Mouse (Mus musculus) intestine, embryonic 14.5 days (tissue): ENCODE measurements around the gene Mettl7a2. TPM values are rescaled to one million over a fixed set of nuclear protein-coding genes. Genes with fewer than 3 reads are reported as not detected.
"Not testable (repeated sequence)": the region's sequence is repeated elsewhere in the genome, so short reads cannot be mapped to it uniquely, and the experiment has no call there.

ENCODE experiments used
- ATAC-seq: fragments of 200-750 bp; cut with Nextera tagmentation; replicated peaks from 2 replicates; pipeline ENCODE4 v1.8.0; 2017; ENCODE audit warnings: low read depth, moderate number of reproducible peaks, moderate TSS enrichment, moderate library complexity; ENCODE audit not compliant: low FRiP score, low TSS enrichment
- DNase-seq: peaks from one replicate; pipeline ENCODE4 v3.0.0-alpha.2; 2018; ENCODE audit warnings: low spot score
- H3K27ac ChIP-seq: fragments of 300-500 bp; sonication (generic); 2 replicates; pipeline ENCODE4 v1.5.1; 2014; ENCODE audit warnings: low read depth, mild to moderate bottlenecking, control low read depth
- H3K27me3 ChIP-seq: fragments of 300-500 bp; sonication (generic); replicated peaks from 2 replicates; pipeline ENCODE4 v1.6.1; 2014; ENCODE audit warnings: low read length, control low read depth; ENCODE audit not compliant: control insufficient read depth, insufficient read depth
- H3K36me3 ChIP-seq: fragments of 300-500 bp; sonication (generic); 2 replicates; pipeline ENCODE4 v1.6.1; 2014; ENCODE audit warnings: low read length, control low read depth; ENCODE audit not compliant: control insufficient read depth, insufficient read depth
- H3K4me1 ChIP-seq: fragments of 300-500 bp; sonication (generic); replicated peaks from 2 replicates; pipeline ENCODE4 v1.6.1; 2014; ENCODE audit warnings: low read length, control low read depth, mixed read lengths; ENCODE audit not compliant: control insufficient read depth, insufficient read depth
- H3K4me2 ChIP-seq: fragments of 300-500 bp; sonication (generic); 2 replicates; pipeline ENCODE4 v1.6.1; 2014; ENCODE audit warnings: low read length
- H3K4me3 ChIP-seq: fragments of 300-500 bp; sonication (generic); 2 replicates; pipeline ENCODE4 v1.5.1; 2014; ENCODE audit warnings: low read depth, low read length, control low read depth, mixed read lengths
- H3K9ac ChIP-seq: fragments of 300-500 bp; sonication (generic); 2 replicates; pipeline ENCODE4 v1.6.1; 2014; ENCODE audit warnings: mild to moderate bottlenecking, low read length
- H3K9me3 ChIP-seq: fragments of 300-500 bp; sonication (generic); 2 replicates; pipeline ENCODE4 v1.6.1; 2016; ENCODE audit warnings: low read length, control low read depth; ENCODE audit not compliant: control insufficient read depth
- WGBS: fragments of 180-500 bp; shearing (Covaris S2); extraction: QIAGEN DNeasy Blood & Tissue Kit; methylation state at CpG from one replicate; pipeline ENCODE4 v1.1.7; 2014; 5-methylcytosine and 5-hydroxymethylcytosine counted together
- polyA plus RNA-seq: library from polyadenylated mRNA; unstranded; fragments of >200 nt; fragmentation: Nextera tagmentation; extraction: Ambion mirVana; gene quantifications from 2 replicates; pipeline ENCODE4 v1.2.1, GENCODE M21; 2014

The Mettl7a2 gene
- not detected in 2 replicates for polyA plus RNA-seq

DNA sequence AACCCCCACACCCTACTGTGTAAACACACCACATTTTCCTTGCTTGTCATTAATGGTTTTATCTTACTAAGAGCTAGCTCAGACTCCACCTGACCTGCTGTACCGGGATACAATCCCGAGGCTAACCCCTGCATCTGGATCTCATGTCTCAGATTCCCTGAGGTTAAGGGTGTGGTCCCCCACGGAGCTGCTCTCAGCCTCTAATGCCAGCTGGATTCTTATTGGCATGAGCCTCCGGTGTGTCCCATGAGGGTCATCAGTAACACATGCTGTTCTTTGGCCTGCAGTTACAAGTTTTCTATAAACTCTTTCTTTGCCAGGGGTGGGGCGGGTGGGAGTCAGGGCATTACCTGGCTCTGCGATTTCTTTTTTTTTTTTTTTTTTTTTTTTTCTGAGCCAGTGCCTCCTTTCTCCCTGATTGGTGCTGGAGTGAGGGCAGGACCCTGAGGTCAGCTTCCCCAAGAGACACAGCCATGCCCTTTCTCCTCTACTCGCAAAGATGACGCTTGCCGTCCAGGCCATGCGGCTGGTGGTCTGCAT, at the start of gene Mettl7a2, which contains the start of gene Methig1:
Mettl7a2 (plus strand) TSS at position 490 of the 540 bp plus-strand sequence.
Methig1 (plus strand) TSS at position 439 of the 540 bp plus-strand sequence.
- H3K27ac ChIP-seq = no peak within 1 kb of the TSS
- H3K27me3 ChIP-seq = no peaks in the 10 kb centered on the region
- ATAC-seq = no peak
- no peaks in the 10 kb centered on the region for H3K9me3 ChIP-seq
- 78% methylated on average over 10 of the region's 10 CpGs for WGBS
- H3K36me3 ChIP-seq = no peaks in the 10 kb centered on the region
- H3K4me3 ChIP-seq = no peak within 1 kb of the TSS
- no peak within 1 kb of the TSS for H3K4me2 ChIP-seq
- no peak for DNase-seq
- H3K9ac ChIP-seq = no peak within 1 kb of the TSS
- H3K4me1 ChIP-seq = peaks cover 11% of the 10 kb centered on the region; the same call in 1 of the 2 replicates

DNA sequence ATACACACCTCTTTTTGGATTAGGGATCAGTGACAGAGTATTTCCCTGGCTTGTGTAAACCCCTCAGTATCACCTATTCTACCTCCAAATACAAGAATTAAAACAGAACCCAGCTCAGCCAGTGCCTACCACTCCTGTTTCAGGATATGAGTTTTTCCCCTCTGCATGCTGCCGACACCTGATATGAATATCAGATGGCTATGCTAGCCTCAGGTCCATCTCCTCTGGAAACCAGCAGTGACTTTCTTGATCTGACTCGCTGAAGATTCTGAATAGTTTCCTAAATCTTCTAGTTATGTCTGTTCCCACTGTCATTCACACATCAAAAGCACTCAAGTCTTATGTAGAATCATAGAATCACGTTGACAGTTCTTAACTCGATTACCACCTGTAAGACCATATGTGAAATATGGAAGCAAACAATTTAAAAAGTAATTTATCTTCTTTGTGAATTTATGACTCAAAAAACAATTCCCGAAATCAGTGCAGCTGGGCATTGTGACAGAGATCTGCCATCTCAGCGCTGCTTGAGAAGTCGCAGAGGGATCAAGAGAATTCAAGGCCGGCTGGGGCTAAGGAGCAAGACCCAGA, 49.5 kb upstream of the Mettl7a2 start:
- H3K4me2 ChIP-seq = peak overlapping the region; percentile 85
- H3K27ac ChIP-seq = 0 out of 2 replicates have a peak overlapping the region, but pooled peaks have one; percentile 84
- 56% methylated on average over 8 of the region's 8 CpGs for WGBS
- no peak for DNase-seq
- H3K4me1 ChIP-seq = no peaks in the 10 kb centered on the region; the same call in 1 of the 2 replicates
- H3K9me3 ChIP-seq = no peaks in the 10 kb centered on the region
- H3K27me3 ChIP-seq = no peaks in the 10 kb centered on the region
- H3K9ac ChIP-seq = no peak overlapping the region
- peak overlapping the region; percentile 50; the same call in 1 of the 2 replicates for H3K4me3 ChIP-seq
- ATAC-seq = no peak
- H3K36me3 ChIP-seq = no peaks in the 10 kb centered on the region

- DNase-seq = peak; percentile 90
- H3K4me1 ChIP-seq = no peaks in the 10 kb centered on the region; the same call in 1 of the 2 replicates
- H3K9me3 ChIP-seq = no peaks in the 10 kb centered on the region
- 4% methylated on average over 18 of the region's 30 CpGs for WGBS
- peak within 1 kb of the TSS; percentile 84 for H3K27ac ChIP-seq
- peak within 1 kb of the TSS; percentile 85 for H3K4me2 ChIP-seq
- no peaks in the 10 kb centered on the region for H3K27me3 ChIP-seq
- H3K9ac ChIP-seq = peak within 1 kb of the TSS; percentile 54
- H3K4me3 ChIP-seq = peak within 1 kb of the TSS; percentile 50
- peak; percentile 75; the same call in 1 of the 2 replicates for ATAC-seq
- H3K36me3 ChIP-seq = no peaks in the 10 kb centered on the region
Observed at GRCm38 (mm10) chr15:100304019-100304991, 48.7 kb upstream of the Mettl7a2 start, which contains the start of gene Mettl7a1. Gene Mettl7a1, plus strand, starts transcription at chr15:100304140.

DNA sequence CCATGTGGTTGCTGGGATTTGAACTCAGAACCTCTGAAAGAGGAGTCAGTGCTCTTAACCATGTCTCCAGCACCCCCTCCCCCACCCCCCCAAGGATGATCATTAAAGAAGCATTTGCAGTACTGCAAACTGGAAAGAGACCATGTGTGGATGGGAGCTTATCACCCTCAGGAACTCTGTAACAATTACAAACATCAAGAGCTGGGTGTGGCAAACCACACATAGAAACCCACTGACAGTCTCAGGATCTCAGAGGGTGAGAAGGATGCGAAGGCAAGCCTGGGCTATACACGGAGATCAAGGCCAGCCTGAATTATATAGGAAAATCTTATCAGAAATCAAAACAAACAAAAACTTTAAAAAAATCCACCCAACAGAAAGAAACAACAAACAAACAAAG, 46.8 kb upstream of the Mettl7a2 start:
- ATAC-seq = no peak

DNA sequence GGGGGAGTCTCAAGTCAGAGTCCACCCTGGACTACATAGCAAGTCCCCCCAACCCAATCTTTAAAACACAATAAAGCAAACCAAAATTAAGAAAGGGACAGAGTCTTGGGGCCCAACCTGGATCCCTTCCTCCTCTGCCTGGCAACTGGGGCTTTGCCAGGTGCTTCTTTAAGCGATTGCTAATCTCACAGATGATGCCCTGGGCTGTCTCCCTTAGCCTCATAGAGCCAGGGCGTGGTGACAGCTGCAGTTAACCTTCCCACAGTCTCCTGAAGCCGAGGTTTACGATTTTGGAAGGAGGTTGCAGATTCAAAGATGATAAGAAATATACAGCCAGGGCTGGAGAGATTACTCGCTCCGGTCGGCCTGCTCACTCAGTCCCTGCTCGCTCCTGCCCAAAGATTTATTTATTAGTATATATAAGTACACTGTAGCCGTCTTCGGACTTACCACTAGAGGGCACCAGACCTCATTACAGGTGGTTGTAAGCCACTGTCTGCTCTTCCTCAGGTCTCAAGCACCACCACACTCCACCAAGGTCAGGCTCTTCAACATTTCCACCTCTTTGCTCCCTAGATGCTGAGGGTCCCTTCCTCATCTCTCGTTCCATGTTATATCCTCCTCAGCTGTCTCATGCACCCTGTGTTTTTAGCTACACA, 45.4 kb upstream of the Mettl7a2 start:
- H3K4me2 ChIP-seq, H3K9ac ChIP-seq, H3K9me3 ChIP-seq, H3K27ac ChIP-seq, H3K27me3 ChIP-seq, H3K36me3 ChIP-seq, DNase-seq, H3K4me1 ChIP-seq, H3K4me3 ChIP-seq: not testable (repeated sequence)
- 0 out of 2 replicates have a peak, but pooled peaks have one; percentile 42 for ATAC-seq
- 46% methylated on average over 10 of the region's 11 CpGs for WGBS

More for the DNA sequence above, 46.8 kb upstream of the Mettl7a2 start:
- DNase-seq = no peak
- Histone ChIP-seq H3K36me3 (no peaks in the 10 kb centered on the region), H3K4me3 (no peak overlapping the region), H3K27me3 (no peaks in the 10 kb centered on the region), H3K4me2 (no peak overlapping the region), H3K27ac (no peak overlapping the region), H3K9ac (no peak overlapping the region), H3K4me1 (no peaks in the 10 kb centered on the region; the same call in 1 of the 2 replicates), H3K9me3 (no peaks in the 10 kb centered on the region)
- 86% methylated on average over 2 of the region's 2 CpGs for WGBS

DNA sequence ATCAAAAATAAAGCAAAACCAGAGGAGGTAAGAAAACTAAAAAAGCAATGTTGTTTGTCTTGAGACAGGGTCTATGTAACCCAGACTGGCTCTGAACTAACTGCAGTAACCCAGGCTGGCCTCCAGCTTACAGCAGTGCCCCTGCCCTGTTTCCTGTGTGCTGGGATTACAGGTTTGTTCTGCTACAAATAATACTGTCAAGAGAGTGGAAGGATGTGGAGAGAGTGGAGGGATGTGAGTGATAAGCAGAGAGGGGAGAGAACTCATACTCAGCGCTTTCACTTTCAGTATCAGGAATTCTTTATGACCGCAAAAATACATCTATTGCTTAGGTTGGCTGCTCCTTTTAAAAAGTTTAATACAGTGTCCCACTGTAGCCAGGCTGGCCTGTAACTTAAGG, 40.7 kb upstream of the Mettl7a2 start:
- ATAC-seq (no peak), DNase-seq (no peak)
- Histone ChIP-seq H3K27me3 (no peaks in the 10 kb centered on the region), H3K4me1 (no peaks in the 10 kb centered on the region; the same call in 1 of the 2 replicates), H3K9ac (no peak overlapping the region), H3K4me3 (no peak overlapping the region), H3K36me3 (no peaks in the 10 kb centered on the region), H3K4me2 (no peak overlapping the region), H3K27ac (0 out of 2 replicates have a peak overlapping the region, but pooled peaks have one; percentile 27), H3K9me3 (no peaks in the 10 kb centered on the region)
- 53% methylated on average over 2 of the region's 2 CpGs for WGBS

DNA sequence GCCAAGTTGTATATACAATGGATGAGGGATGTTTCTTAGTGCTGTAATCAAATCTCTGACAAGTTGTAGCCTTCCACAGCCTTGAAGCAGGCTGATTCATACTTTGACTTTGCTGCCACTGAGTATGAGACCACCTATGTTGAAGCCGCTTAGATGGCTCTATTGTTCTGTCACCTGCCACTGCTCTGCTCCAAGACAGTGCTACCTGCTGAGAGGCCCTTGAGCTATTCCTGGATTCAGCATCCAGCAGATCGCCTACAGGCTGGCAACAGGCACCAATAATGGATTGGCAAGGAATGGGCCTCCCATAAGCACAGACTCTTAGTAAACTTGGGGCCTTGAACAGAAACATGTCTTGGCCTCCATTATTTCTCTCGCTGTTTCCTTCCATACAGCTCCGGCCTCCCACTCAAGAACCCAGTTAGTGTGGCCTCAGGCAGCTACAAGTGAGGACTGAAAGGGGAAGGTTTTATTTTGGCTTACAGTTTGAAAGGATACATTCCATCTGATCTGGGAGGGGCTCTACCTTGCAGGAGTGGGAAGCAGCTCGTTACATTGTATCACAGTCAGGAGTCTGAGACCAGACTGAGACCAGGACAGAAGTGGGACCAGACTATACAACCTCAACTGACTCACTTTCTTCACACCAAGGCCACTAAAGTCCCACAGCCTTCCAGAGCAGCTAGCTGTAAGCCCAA, 38.4 kb upstream of the Mettl7a2 start:
- H3K4me2 ChIP-seq = no peak overlapping the region
- H3K9me3 ChIP-seq = no peaks in the 10 kb centered on the region
- H3K27ac ChIP-seq = no peak overlapping the region
- no peak overlapping the region for H3K4me3 ChIP-seq
- no peaks in the 10 kb centered on the region for H3K27me3 ChIP-seq
- H3K9ac ChIP-seq = no peak overlapping the region
- DNase-seq (no peak), ATAC-seq (no peak)
- WGBS = 95% methylated on average over 5 of the region's 5 CpGs
- H3K4me1 ChIP-seq = no peaks in the 10 kb centered on the region; the same call in 1 of the 2 replicates
- no peaks in the 10 kb centered on the region for H3K36me3 ChIP-seq
